ENCODE assay signal across 24 mouse cellular contexts in genomic region chr6:51404502-51404901, GRCm38 (mm10). TPM values are rescaled to one million over a fixed set of nuclear protein-coding genes. Genes with fewer than 3 reads are reported as not detected.
"Had no signal": no experiment of that assay in that cellular context is flagged by ENCODE, and none has a peak within 500 bp of the region (broad histone marks: within the 10 kb centered on the region; RNA-seq: fewer than 3 reads in every experiment).

No protein-coding gene starts in this region.

- H3K36me3 ChIP-seq: heart, embryonic 10.5 days; heart, embryonic 13.5 days; heart, embryonic 15.5 days; hindbrain, embryonic 13.5 days; hindbrain, embryonic 15.5 days; limb, embryonic 13.5 days; limb, embryonic 15.5 days; liver, embryonic 12.5 days had no signal

- H3K27me3 ChIP-seq: heart, embryonic 13.5 days; heart, embryonic 15.5 days; hindbrain, embryonic 13.5 days; hindbrain, embryonic 15.5 days; limb, embryonic 13.5 days; limb, embryonic 15.5 days; liver, embryonic 12.5 days had no signal

- DNase-seq: gastrocnemius, postnatal 14 days; heart, adult 11 months; heart, postnatal 14 days; heart, postnatal 36 days; kidney, adult 11 months; kidney, adult 8-10 months; kidney, postnatal 10 days; kidney, postnatal 25 days; kidney, postnatal 4 days; left cerebral cortex, postnatal 4 days had no signal

- H3K9me3 ChIP-seq: heart, embryonic 10.5 days; heart, embryonic 13.5 days; heart, embryonic 15.5 days; hindbrain, embryonic 13.5 days; hindbrain, embryonic 15.5 days; limb, embryonic 13.5 days; limb, embryonic 15.5 days; liver, embryonic 12.5 days had no signal

- H3K4me2 ChIP-seq: heart, embryonic 13.5 days; heart, embryonic 15.5 days; hindbrain, embryonic 13.5 days; hindbrain, embryonic 15.5 days; limb, embryonic 13.5 days; limb, embryonic 15.5 days; liver, embryonic 12.5 days had no signal

- H3K4me1 ChIP-seq: hindbrain, embryonic 15.5 days; limb, embryonic 15.5 days had no signal

- ATAC-seq: hindbrain, postnatal 0 days; intestine, embryonic 16.5 days; liver, embryonic 12.5 days had no signal

- H3K4me3 ChIP-seq: heart, embryonic 10.5 days; heart, embryonic 13.5 days; heart, embryonic 15.5 days; hindbrain, embryonic 13.5 days; hindbrain, embryonic 15.5 days; layer of hippocampus, adult 2 months; left cerebral cortex, adult 2 months; limb, embryonic 13.5 days; limb, embryonic 15.5 days; liver, embryonic 12.5 days had no signal

- H3K9ac ChIP-seq: heart, embryonic 13.5 days; heart, embryonic 15.5 days; hindbrain, embryonic 13.5 days; hindbrain, embryonic 15.5 days; limb, embryonic 13.5 days; limb, embryonic 15.5 days; liver, embryonic 12.5 days had no signal

- H3K27ac ChIP-seq: heart, embryonic 13.5 days; heart, embryonic 15.5 days; hindbrain, embryonic 13.5 days; hindbrain, embryonic 15.5 days; hindbrain, postnatal 0 days; layer of hippocampus, adult 2 months; left cerebral cortex, adult 2 months; limb, embryonic 13.5 days; limb, embryonic 15.5 days; liver, embryonic 12.5 days had no signal

RNA-seq across cellular contexts. Expression of gene Nfe2l3, which starts 28.0 kb away (rescaled TPM):
- total RNA-seq: gastrocnemius, adult 18-20 months; gastrocnemius, adult 8-10 months had no signal
